Mouse (Mus musculus) cortical plate, adult 2 months (tissue): ENCODE measurements around the gene Gm8890. TPM values are rescaled to one million over a fixed set of nuclear protein-coding genes. Genes with fewer than 3 reads are reported as not detected.
"Not testable (repeated sequence)": the region's sequence is repeated elsewhere in the genome, so short reads cannot be mapped to it uniquely, and the experiment has no call there.

Experiments used
- H3K27ac ChIP-seq: fragments of 200-500 bp; 2 replicates; pipeline ENCODE4 v1.5.1; 2012; ENCODE audit warnings: low read length, control low read depth, inconsistent platforms; ENCODE audit not compliant: insufficient read depth
- H3K4me1 ChIP-seq: fragments of 200-500 bp; 2 replicates; pipeline ENCODE4 v1.6.1; 2011; ENCODE audit warnings: low read length; ENCODE audit not compliant: control insufficient read depth, insufficient read depth
- H3K4me3 ChIP-seq: fragments of 200-500 bp; 2 replicates; pipeline ENCODE4 v1.5.1; 2011; ENCODE audit warnings: mild to moderate bottlenecking, low read length, control low read depth; ENCODE audit not compliant: insufficient read depth
- polyA plus RNA-seq: library from polyadenylated mRNA; depleted of rRNA; stranded (reverse); fragments of >200 nt; gene quantifications from 2 replicates; pipeline ENCODE4 v1.2.3, GENCODE M21; 2012; rRNA removed

The Gm8890 gene
- not detected in 2 replicates for polyA plus RNA-seq

DNA sequence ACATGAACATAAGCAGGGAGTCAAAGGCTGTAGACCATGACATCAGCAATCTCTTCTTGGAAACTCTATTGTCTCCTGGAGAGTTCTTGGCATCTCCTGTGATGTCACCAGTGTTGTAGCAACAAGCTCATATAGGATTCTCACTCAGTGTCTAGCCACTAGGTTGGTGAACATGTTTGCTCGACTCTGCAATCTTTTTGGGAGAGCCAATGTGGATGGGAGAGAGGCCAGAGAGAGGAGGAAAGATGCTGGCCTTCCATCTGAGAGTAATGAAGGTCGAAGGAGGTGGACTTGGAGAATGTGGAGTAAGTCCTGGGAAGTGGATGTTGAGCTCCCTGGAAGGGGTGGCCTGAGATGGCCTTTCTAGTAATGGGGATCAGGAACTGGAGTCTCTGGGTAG, at the start of gene Gm8890:
Gm8890 (plus strand) TSS at position 301 of the 400 bp plus-strand sequence.
- H3K4me3 ChIP-seq, H3K4me1 ChIP-seq, H3K27ac ChIP-seq: not testable (repeated sequence)

DNA sequence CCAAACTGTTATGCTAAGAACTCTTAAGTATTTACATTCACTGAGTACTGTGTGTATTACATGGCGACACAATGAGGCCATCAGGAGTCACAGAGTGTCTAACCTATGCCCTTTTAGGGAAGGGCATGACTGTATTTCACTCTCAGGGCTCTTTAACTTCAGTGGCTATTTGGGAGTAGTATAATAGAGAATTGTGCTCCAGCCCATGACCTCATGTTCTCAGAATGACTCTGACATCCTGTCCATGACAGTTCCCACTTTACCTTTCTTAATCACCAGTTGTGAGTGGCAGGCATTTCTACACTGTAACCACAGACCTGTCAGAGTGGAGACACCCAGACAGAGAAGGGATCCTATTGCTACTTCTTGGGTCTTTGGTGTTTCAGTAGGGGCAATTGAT, 388 bp downstream of the Gm8890 start:
- not testable (repeated sequence) for H3K4me1 ChIP-seq, H3K27ac ChIP-seq, H3K4me3 ChIP-seq

Other genes with a start within 250 kb of the Gm8890 start
- gene Gm8879, start 128.4 kb upstream of the Gm8890 start, polyA plus RNA-seq = not detected in 2 replicates
- gene Gm5861, start 73.0 kb upstream of the Gm8890 start, polyA plus RNA-seq = not detected in 2 replicates
- not detected in 2 replicates for gene Speer1, start 85.5 kb downstream of the Gm8890 start, polyA plus RNA-seq
- gene Gm8897, start 160.4 kb downstream of the Gm8890 start, polyA plus RNA-seq = not detected in 2 replicates
- not detected in 2 replicates for gene Gm8906, start 246.7 kb downstream of the Gm8890 start, polyA plus RNA-seq